Mouse (Mus musculus) C2C12 (cell line): ENCODE results near the gene Fam19a4.

Source experiments
- CEBPB ChIP-seq: IDR thresholded peaks from one replicate; pipeline ENCODE4 v1.6.1; 2011; ENCODE audit warnings: low read depth, mild to moderate bottlenecking, control low read depth, moderate library complexity
- CTCF ChIP-seq: IDR thresholded peaks from one replicate; pipeline ENCODE4 v1.5.1; 2011; ENCODE audit not compliant: control insufficient read depth, insufficient read depth, insufficient read length
- MAX ChIP-seq: IDR thresholded peaks from one replicate; pipeline ENCODE4 v1.6.1; 2011; ENCODE audit warnings: mild to moderate bottlenecking, control low read depth
- MYOD1 ChIP-seq: IDR thresholded peaks from one replicate; pipeline ENCODE4 v1.6.1; 2011; ENCODE audit warnings: low read depth; ENCODE audit not compliant: control insufficient read depth, insufficient read length
- MYOG ChIP-seq: IDR thresholded peaks from one replicate; pipeline ENCODE4 v1.6.1; 2011; ENCODE audit not compliant: control insufficient read depth, insufficient read length; ENCODE audit errors: extremely low read depth
- USF1 ChIP-seq: IDR thresholded peaks from one replicate; pipeline ENCODE4 v1.6.1; 2011; ENCODE audit warnings: low read depth, mild to moderate bottlenecking, control low read depth, moderate library complexity

- TF ChIP-seq CTCF = no peak
- TF ChIP-seq CEBPB = no peak
- TF ChIP-seq MAX = no peak
- no peak for TF ChIP-seq USF1
- TF ChIP-seq MYOG = no peak
- TF ChIP-seq MYOD1 = no peak
Measured at GRCm38 (mm10) chr6:97019323-97019722, 40.9 kb downstream of the Fam19a4 start.
